Mouse (Mus musculus): ENCODE measurements around the gene Gtf2f2.
"Not testable (repeated sequence)": the region's sequence is repeated elsewhere in the genome, so short reads cannot be mapped to it uniquely, and the experiment has no call there.

The Gtf2f2 gene

DNA sequence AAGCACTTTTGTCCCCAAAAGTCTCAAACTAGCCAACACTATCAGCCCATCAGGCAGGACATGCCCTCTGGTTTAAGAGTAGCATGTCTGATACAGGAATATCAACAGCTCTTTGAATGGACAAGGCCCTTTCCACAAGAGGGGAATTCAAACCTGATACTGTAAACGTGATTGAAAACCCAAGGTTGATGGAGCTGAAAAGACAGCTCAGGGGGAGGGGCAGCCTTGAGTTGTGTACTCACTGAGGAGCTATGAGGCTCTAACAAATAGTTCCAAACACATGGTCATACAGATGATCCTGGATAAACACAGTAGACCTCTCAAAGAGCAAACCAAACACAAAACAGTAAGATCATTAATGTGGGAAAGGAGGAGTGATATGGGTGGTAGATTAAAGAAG lies 12.6 kb downstream of the Gtf2f2 start:
- no peak for DNase-seq (ENCODE audit: low spot score)

- DNase-seq (ENCODE audit: low spot score) = no peak
Measured at GRCm38 (mm10) chr14:75992371-75992770, 18.3 kb downstream of the Gtf2f2 start.

DNA sequence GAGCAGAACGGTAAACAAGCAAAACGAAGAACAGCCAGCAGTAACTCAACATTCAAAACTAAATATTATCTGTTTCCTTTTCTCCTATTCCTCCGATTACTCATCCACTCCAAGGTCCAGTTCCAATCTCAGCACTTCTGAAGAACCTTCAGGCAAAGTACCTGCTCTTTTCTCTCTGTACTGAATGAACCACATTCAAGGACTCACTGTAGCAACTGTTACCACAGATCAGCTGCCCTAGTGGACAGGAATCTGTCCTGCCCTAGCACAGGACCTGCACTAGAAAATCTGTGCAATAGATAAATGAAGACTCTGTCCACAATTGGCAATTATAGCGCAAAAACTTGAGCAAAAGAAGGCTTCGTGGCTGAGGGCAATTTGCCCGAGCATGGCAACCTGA lies 19.7 kb downstream of the Gtf2f2 start:
- DNase-seq (ENCODE audit: low spot score) = no peak

DNA sequence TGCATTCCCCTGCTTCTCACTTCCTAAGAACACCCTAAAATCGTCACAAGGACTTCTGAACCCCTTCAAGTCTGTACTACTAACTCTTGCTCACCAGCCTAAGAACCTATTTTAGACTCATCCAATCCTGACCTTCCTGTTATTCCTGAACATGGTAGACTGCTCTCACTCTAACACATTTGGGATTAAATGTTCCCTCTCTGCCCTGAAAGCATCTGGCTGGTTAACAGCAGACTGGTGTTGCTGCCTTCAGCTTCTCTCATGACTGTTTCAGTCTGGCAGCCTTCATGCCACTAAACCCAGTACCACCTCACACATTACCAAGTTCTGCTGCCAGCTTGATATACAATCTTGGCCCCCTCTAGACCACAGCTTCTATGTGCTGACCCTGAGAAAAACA lies 21.5 kb downstream of the Gtf2f2 start:
- no peak for DNase-seq (ENCODE audit: low spot score)

DNA sequence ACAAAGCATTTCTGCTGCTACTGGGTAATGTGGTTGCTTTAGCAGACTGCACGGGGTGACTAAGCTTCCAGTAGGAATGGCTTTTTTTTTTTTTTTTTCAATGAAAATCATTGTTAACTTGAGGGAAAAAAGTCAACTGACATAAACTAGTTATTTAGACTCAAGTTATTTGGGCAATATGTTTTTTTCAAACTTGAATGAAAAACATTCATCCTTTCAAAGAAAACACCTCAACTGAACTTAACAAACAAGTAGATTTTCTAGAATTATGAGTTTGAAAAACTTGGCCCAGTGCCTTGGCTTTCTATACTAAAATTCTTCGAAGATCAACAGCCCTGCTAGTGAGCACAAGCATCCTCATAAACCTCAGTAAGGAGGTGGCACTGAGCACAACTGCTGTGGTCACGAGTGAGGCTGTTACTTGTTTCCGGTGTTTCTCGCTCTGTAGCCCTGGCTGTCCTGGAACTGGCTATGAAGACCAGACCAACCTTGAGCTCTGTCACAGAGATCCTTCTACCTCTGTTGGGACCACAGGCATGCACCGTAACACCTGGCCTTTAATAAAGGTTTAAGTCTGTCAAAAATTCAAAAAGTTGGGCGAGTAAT lies 23.7 kb downstream of the Gtf2f2 start:
- DNase-seq (ENCODE audit: low spot score) = no peak

- no peak for DNase-seq (ENCODE audit: low spot score)
Measured at GRCm38 (mm10) chr14:75985112-75985511, 25.6 kb downstream of the Gtf2f2 start.

DNA sequence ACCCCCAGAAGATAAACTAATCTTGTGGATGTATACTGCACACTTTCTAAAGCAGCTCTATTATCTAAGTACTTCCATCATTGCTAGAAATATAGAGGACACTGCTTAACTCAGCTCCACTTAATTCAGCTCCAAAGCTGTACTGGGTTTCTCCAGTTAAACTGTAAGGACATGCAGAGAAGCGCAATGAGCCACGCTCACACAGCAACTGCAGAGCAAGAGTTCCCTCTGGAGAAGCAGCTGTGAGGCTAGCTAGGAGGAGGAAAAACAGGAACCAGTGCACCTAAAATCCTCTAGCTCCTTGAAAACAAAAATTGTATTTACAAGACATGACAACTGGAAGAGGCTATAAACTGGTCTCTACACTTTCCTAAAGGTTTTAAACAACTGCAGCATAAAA lies 26.8 kb downstream of the Gtf2f2 start:
- no peak for DNase-seq (ENCODE audit: low spot score)

DNA sequence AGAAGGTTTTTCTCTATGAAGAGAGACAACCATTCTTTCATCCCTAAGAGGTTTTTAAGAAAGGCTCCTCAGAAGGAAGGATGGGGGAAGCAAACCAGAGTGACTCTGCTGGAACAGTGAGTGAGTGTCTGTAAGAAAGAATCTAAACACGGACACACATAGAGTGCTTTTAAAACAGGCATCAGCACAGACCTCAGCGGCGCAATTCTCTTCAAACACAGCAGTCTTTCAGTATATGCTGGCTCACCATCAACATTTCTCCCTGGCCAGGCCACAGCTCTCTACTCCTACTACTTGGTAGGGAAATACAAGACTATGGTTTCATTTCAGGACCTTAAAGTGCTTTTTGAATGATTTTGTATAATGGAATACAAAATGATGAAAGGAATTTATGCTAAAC lies 29.4 kb downstream of the Gtf2f2 start:
- DNase-seq (ENCODE audit: low spot score) = no peak

DNA sequence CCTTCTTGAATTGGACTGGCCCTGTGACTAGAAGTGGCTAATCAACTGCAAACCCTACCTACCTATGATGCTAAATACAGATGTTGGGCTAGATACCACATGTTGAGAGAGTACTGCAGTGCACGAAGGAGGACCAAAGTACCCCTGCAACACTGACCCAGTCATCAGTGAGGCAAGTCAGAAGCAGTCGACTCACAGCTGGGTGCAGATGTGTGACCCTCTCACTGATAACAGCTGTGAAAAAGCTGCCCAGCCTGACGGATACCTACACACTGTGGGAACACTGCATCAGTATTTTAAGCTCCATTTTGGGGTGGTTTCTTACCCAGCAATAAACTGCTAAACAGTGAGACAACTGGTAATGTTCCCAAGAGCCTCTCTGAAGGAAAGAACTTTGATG lies 34.6 kb downstream of the Gtf2f2 start:
- no peak for DNase-seq (ENCODE audit: low spot score)

- no peak for DNase-seq (ENCODE audit: low spot score)
Measured at GRCm38 (mm10) chr14:75967291-75967690, 43.4 kb downstream of the Gtf2f2 start.

DNA sequence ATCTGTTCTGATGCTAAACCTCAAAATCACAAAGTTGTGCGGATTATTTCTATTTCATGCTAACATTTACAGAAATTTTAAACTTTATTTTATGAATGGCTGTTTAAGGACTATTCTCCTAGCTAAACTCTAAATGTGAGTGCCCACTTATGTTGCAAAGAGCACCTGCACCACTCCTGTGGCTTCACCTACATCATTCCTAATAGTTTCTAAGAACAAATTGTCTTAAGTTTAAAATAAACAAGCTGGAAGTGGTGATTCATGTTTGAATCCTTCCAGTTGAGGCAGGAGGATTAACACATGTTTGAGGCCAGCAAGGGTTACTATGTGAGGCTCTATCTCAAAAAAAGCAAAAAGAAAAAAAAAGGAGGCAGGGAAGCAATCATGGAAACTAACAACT lies 46.2 kb downstream of the Gtf2f2 start:
- no peak for DNase-seq (ENCODE audit: low spot score)

- DNase-seq (ENCODE audit: low spot score) = no peak
Measured at GRCm38 (mm10) chr14:75964000-75964399, 46.7 kb downstream of the Gtf2f2 start.

GRCm38 (mm10) chr14:75963215-75963614 lies 47.5 kb downstream of the Gtf2f2 start:
- DNase-seq (ENCODE audit: low spot score) = peak; percentile 12

GRCm38 (mm10) chr14:75962250-75962649 lies 48.4 kb downstream of the Gtf2f2 start:
- DNase-seq (ENCODE audit: low spot score) = no peak

GRCm38 (mm10) chr14:75954766-75955165 lies 55.9 kb downstream of the Gtf2f2 start, which contains the start of gene Kctd4:
Gene Kctd4, plus strand, starts transcription at chr14:75955009.
- no peak for DNase-seq (ENCODE audit: low spot score)

GRCm38 (mm10) chr14:75953011-75953410 lies 57.7 kb downstream of the Gtf2f2 start:
- no peak for DNase-seq (ENCODE audit: low spot score)

GRCm38 (mm10) chr14:75947674-75948073 lies 63.0 kb downstream of the Gtf2f2 start:
- no peak for DNase-seq (ENCODE audit: low spot score)

- no peak for DNase-seq (ENCODE audit: low spot score)
Measured at GRCm38 (mm10) chr14:75942365-75942764, 68.3 kb downstream of the Gtf2f2 start.

GRCm38 (mm10) chr14:75941500-75941899 lies 69.2 kb downstream of the Gtf2f2 start:
- DNase-seq (ENCODE audit: low spot score) = no peak

- no peak for DNase-seq (ENCODE audit: low spot score)
Measured at GRCm38 (mm10) chr14:75937714-75938113, 73.0 kb downstream of the Gtf2f2 start.

DNA sequence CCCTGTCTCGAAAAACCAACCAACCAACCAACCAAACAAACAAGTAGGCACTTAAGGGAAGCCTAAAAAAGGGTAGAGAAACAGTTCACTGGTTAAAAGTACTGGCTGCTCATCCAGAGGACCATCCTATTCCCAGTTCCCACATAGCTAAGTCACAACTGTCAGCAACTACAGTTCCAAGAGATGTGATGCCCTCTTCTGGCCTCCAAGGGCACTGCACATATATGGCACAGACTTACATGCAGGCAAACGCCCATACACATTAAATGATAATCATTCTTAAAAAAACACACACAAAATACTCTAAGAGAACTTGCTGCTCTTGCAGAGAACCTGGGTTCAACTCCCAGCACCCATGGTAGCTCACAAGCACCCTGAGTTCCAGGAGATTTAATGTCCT lies 76.3 kb downstream of the Gtf2f2 start:
- peak; percentile 47 for DNase-seq (ENCODE audit: low spot score)

GRCm38 (mm10) chr14:75931266-75931665 lies 79.4 kb downstream of the Gtf2f2 start:
- no peak for DNase-seq (ENCODE audit: low spot score)

DNA sequence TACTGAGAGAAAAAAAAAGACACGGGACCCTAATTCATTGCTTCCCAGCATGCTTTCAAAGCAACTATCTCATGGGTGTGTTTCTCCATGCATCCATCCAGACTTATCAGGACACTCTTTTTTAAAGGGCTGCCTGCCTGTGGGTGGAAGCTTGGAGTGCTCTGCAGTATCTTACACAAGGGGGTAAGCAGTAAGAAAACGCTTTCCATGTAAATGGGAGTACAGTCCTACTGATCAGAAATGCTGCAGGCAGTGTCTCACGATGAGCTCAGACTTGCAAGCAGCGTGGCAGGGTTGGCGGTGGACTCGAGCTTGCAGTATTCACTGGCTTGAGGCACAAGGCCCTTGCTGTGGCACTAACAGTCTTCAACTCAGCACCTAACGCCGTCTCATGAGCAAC lies 81.0 kb downstream of the Gtf2f2 start:
- not testable (repeated sequence) for DNase-seq (ENCODE audit: low spot score)

DNA sequence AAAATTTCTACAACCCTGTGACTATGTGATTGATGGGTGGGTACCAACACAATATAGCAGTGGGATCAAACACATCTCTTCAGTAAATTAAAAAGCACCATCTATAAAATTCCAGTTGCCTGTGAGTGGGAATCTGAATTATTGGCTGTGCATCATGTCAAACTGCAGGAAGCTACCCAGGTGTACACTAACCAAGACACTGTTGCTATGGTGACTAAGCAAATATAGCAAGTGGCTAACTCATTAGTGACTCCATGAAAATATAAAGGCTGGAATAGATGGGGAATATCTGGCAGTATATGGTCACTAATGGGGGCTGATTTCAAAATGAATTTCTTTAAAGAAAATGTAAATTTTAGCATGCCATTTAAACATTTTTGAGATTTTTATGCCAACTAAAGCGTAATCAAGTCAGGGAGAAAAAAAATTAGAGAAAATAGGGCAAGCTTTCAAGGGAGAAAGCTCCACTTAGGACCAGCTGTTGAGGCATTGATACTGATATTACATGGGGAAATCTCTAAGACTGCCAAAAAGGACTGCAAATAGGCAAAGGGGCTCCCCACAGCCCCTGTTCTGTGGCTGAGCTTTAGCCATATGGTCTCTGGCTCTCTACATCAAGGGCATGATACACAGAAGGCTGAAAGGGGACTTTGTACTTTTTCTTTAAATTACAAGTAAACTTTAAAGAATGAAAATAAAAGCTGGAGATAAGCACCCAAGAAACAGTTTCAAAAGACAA lies 87.2 kb downstream of the Gtf2f2 start:
- no peak for DNase-seq (ENCODE audit: low spot score)
